ENCODE assay signal across 9 mouse cellular contexts in genomic region chr11:89209531-89209950, GRCm38 (mm10).
A peak's percentile ranks its signal among the peaks of the same experiment; 100 is the strongest.
DNase-seq lines count a peak whose midpoint lies in the region; ATAC-seq lines count a peak whose summit lies in the region.
"Had no signal": no experiment of that assay in that cellular context is flagged by ENCODE, and none has a peak within 500 bp of the region (broad histone marks: within the 10 kb centered on the region; RNA-seq: fewer than 3 reads in every experiment).

No protein-coding gene starts in this region.

- intact Hi-C loops in left cerebral cortex, postnatal 36 days (cut with DNase I) = no loop called here

- peak; percentile 65; the same call in 1 of the 2 replicates for ATAC-seq in embryonic facial prominence, embryonic 13.5 days (ENCODE audit: insufficient number of reproducible peaks, insufficient read depth, low FRiP score, low TSS enrichment, low read depth)
- ATAC-seq in hindbrain, embryonic 14.5 days (ENCODE audit: low FRiP score) = no peak
- ATAC-seq in neural tube, embryonic 13.5 days (ENCODE audit: low read depth) = no peak
- no peak for ATAC-seq in inflammation-experienced regulatory T-cells, adult 6 months

- peak overlapping the region; percentile 66 for H3K27ac ChIP-seq in embryonic facial prominence, embryonic 13.5 days
- H3K27ac ChIP-seq in hindbrain, embryonic 14.5 days = no peak overlapping the region
- no peak overlapping the region for H3K27ac ChIP-seq in neural tube, embryonic 13.5 days (replicated peaks)
- H3K27ac ChIP-seq: lung, embryonic 15.5 days had no signal

- WGBS in embryonic facial prominence, embryonic 13.5 days = 12% methylated on average over 11 of the region's 11 CpGs
- WGBS in hindbrain, embryonic 14.5 days = 21% methylated on average over 11 of the region's 11 CpGs
- WGBS in neural tube, embryonic 13.5 days = 30% methylated on average over 11 of the region's 11 CpGs

- peak overlapping the region; percentile 47 for H3K4me2 ChIP-seq in embryonic facial prominence, embryonic 13.5 days
- 0 out of 2 replicates have a peak overlapping the region, but pooled peaks have one; percentile 16 for H3K4me2 ChIP-seq in hindbrain, embryonic 14.5 days (replicated peaks)
- peak overlapping the region; percentile 1; the same call in 1 of the 2 replicates for H3K4me2 ChIP-seq in neural tube, embryonic 13.5 days
- H3K4me2 ChIP-seq: lung, embryonic 15.5 days had no signal

- H3K36me3 ChIP-seq in embryonic facial prominence, embryonic 13.5 days = no peaks in the 10 kb centered on the region
- no peaks in the 10 kb centered on the region for H3K36me3 ChIP-seq in hindbrain, embryonic 14.5 days (replicated peaks; ENCODE audit: control insufficient read depth, insufficient read depth)
- no peaks in the 10 kb centered on the region for H3K36me3 ChIP-seq in neural tube, embryonic 13.5 days
- H3K36me3 ChIP-seq: lung, embryonic 15.5 days had no signal

- no peaks in the 10 kb centered on the region for H3K9me3 ChIP-seq in embryonic facial prominence, embryonic 13.5 days
- H3K9me3 ChIP-seq in hindbrain, embryonic 14.5 days (ENCODE audit: control insufficient read depth, low read length) = no peaks in the 10 kb centered on the region
- H3K9me3 ChIP-seq in neural tube, embryonic 13.5 days = no peaks in the 10 kb centered on the region
- H3K9me3 ChIP-seq: lung, embryonic 15.5 days had no signal

- H3K4me1 ChIP-seq in embryonic facial prominence, embryonic 13.5 days = peaks cover 24% of the 10 kb centered on the region; the same call in 1 of the 2 replicates
- no peaks in the 10 kb centered on the region; the same call in 1 of the 2 replicates for H3K4me1 ChIP-seq in hindbrain, embryonic 14.5 days (replicated peaks; ENCODE audit: control insufficient read depth, insufficient read depth, low read length)
- peaks cover 5% of the 10 kb centered on the region for H3K4me1 ChIP-seq in neural tube, embryonic 13.5 days (replicated peaks)

- DNase-seq in kidney, postnatal 10 days = peak; percentile 22
- no peak for DNase-seq in kidney, postnatal 36 days
- no peak for DNase-seq in hindbrain, embryonic 14.5 days (ENCODE audit: low spot score)
- DNase-seq in lung, postnatal 14 days = no peak
- DNase-seq in left cerebral cortex, postnatal 36 days (ENCODE audit: low spot score in 2 of 2) = no peak

- H3K9ac ChIP-seq in embryonic facial prominence, embryonic 13.5 days = no peak overlapping the region
- peak overlapping the region; percentile 24; the same call in 1 of the 2 replicates for H3K9ac ChIP-seq in hindbrain, embryonic 14.5 days
- H3K9ac ChIP-seq in neural tube, embryonic 13.5 days = no peak overlapping the region
- H3K9ac ChIP-seq: lung, embryonic 15.5 days had no signal

- H3K27me3 ChIP-seq in embryonic facial prominence, embryonic 13.5 days = no peaks in the 10 kb centered on the region
- H3K27me3 ChIP-seq in hindbrain, embryonic 14.5 days (ENCODE audit: control insufficient read depth, insufficient read depth, low read length) = no peaks in the 10 kb centered on the region
- H3K27me3 ChIP-seq in neural tube, embryonic 13.5 days = no peaks in the 10 kb centered on the region
- H3K27me3 ChIP-seq: lung, embryonic 15.5 days had no signal

- H3K4me3 ChIP-seq in embryonic facial prominence, embryonic 13.5 days = 0 out of 2 replicates have a peak overlapping the region, but pooled peaks have one; percentile 9
- H3K4me3 ChIP-seq in hindbrain, embryonic 14.5 days (replicated peaks; ENCODE audit: low read length) = no peak overlapping the region
- no peak overlapping the region for H3K4me3 ChIP-seq in neural tube, embryonic 13.5 days
- H3K4me3 ChIP-seq: lung, embryonic 15.5 days had no signal
